Mouse (Mus musculus): ENCODE results near the gene Cep135.

The Cep135 gene

GRCm38 (mm10) chr5:76588551-76589283 is at the start of gene Cep135:
Gene Cep135, plus strand, starts transcription at chr5:76588698.
- DNase-seq, result peak; percentile 87

DNA sequence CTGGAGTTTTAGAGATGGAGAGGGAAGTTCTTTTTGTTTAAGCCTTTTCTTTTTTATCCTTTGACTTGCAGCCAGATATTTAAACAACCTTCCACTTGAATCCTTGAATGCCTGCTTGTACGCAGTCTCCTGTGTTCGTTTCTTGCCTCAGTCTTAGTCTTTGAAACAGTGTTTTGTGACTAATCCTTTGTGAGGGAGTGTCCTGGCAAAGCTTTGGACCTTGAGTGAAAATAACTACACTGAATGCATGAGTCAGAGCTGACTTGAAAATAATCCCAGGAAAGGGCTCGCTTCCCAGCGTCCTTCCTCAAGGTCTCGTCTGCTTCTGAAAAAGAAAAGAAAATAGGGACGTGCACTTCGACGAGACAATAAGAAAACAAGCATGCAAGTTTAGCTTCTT is 48.3 kb upstream of the Cep135 start:
- no peak for DNase-seq

DNA sequence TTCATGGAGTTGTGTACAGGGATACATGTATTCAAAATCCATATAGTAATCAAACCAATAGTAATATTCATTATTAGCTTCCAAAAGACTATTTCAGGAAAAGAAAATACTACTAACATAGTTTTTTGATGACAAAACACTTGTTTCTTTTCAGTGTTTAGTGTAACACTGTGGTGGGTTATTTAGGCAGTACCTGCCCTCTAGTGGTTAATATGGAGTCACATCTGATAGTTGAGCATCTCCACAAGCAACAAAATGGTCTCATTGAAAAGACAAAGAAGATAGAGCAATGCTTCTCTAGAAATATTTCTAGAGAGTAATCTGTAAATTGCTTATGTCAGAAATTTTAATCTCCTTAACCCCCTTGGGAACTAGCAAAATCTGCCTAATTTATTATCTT is 47.7 kb upstream of the Cep135 start:
- DNase-seq, result no peak

- DNase-seq, result no peak
Measured at GRCm38 (mm10) chr5:76543200-76543599, 45.3 kb upstream of the Cep135 start.

- no peak for DNase-seq
Measured at GRCm38 (mm10) chr5:76550426-76550825, 38.1 kb upstream of the Cep135 start.

- DNase-seq, result no peak
Measured at GRCm38 (mm10) chr5:76565321-76565720, 23.2 kb upstream of the Cep135 start.

- DNase-seq, result no peak
Measured at GRCm38 (mm10) chr5:76574251-76574650, 14.2 kb upstream of the Cep135 start.

DNA sequence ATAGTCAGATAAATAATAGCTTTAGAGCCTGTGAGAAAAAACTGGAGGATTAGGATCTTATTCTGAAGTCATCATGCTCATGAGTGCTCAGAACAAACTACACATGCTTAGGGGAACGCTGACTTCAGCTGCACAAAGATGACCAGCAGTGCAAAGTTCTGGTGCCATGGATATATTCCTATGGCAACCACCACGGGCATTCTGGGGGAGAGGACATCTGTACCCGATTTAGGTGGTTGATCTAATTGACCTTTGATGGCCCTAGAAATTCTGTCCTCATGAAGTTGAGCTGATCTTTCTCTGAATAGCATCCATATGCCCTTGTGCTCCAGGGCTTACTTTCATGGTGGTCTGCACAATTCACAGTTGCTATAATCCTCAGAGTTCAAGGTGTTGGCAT is 11.5 kb upstream of the Cep135 start:
- DNase-seq, result no peak

- DNase-seq, result no peak
Measured at GRCm38 (mm10) chr5:76585378-76585777, 3.1 kb upstream of the Cep135 start.

- no peak for DNase-seq
Measured at GRCm38 (mm10) chr5:76589311-76589710, 813 bp downstream of the Cep135 start.

DNA sequence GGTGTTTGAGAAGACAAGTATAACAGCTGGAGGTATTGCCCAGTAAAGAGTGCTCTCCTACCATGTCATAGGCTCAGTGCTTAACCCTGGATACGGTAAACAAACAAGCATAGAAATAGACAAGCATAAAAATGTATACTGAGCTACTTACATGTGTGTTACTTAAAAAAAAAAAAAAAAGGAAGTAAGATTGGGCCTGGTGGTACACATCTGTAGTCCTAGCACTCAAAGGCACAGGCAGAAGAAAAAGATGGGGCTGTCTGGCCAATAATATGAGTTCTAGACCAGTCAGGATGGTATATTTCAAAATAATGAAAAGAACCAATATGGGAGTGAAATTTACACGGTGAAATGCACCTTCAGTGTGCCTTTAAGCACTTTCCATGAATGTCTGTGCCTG is 1.5 kb downstream of the Cep135 start:
- no peak for DNase-seq

GRCm38 (mm10) chr5:76591885-76592284 is 3.4 kb downstream of the Cep135 start:
- no peak for DNase-seq

- DNase-seq, result no peak
Measured at GRCm38 (mm10) chr5:76609702-76610370, 21.3 kb downstream of the Cep135 start.

GRCm38 (mm10) chr5:76612867-76613499 is 24.5 kb downstream of the Cep135 start:
- DNase-seq, result no peak

DNA sequence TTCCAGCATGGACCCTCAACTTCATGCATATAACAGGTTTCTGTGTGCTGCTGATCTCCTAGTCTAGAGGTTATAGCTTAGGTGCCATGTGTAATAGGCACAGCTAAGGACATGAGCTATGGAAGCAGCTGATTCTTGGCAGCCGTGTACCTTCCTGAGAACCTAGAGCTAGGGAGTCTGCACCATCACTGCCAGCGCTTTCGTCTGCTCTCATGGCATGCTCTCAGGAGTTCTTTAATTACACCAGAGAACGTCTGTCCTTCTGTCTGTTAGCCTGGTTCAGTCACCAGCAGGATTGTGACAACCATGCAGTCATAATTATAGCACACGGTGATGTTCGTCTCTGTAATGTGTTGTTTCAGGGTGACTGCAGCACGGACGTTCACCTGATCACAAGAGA is 26.8 kb downstream of the Cep135 start:
- no peak for DNase-seq

DNA sequence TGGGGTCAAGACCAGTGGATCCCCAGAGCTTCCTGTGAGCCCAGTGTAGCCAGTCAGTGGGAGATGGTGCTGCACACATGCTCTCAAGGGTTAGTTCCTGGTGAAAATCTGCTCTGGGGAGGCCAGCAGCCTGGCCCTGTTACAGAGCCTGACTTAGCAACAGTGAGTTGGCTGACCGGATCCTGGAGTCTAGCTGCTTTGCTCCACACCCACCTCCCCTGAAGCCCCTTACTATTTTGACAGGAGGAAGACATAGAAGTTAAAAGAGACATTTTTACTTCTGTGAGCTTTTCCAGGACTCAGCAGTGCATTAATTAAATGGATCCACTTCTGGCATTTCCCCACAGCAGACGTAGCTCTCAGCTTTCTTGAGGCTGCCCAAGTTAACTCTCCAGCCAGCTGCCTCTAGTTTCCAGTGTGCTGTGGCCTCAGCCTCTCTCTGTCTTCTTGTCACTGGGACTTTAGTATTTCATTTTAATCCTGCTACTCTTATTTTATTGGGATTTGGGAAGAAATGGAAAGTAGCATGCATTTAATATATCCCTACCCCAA is 27.8 kb downstream of the Cep135 start:
- no peak for DNase-seq

DNA sequence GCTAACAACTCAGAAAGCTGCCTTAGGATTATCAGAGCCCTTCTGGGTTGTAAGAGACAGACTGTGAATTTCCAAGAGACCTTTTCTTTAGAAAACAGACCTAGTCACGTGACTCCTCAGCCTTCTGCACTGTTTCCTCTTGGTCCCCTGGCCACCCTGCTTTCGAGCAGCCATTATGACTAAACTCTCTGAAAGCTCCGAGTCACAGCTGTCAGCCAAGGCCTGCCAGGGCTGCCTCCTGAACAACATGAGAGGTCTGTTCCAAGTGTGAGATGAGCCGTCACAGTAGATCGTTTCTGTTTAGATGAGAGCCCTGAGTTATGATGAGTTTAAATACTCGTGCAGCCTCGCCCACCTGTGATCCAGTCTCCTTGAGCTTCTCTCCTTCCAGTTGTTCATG is 30.3 kb downstream of the Cep135 start:
- DNase-seq, result no peak

DNA sequence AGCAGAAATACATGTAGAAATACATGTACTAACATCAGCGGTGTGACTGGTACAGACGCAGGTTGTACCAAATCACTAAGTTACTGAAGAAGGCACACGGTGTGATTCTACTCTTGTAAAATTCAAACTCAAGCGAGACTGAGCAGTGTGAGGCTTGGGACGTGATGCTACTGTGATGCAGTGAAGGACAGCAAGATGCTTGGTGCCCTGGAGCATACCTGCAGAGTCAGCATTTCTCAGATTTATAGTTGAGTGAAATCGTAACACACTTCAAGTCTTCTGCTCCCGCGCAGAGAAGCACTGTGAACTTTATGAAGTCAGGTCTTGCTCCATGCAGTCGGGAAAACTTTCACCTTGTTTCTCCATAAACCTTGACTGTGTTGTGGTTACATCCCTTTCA is 35.3 kb downstream of the Cep135 start:
- no peak for DNase-seq

- no peak for DNase-seq
Measured at GRCm38 (mm10) chr5:76627770-76628169, 39.3 kb downstream of the Cep135 start.

DNA sequence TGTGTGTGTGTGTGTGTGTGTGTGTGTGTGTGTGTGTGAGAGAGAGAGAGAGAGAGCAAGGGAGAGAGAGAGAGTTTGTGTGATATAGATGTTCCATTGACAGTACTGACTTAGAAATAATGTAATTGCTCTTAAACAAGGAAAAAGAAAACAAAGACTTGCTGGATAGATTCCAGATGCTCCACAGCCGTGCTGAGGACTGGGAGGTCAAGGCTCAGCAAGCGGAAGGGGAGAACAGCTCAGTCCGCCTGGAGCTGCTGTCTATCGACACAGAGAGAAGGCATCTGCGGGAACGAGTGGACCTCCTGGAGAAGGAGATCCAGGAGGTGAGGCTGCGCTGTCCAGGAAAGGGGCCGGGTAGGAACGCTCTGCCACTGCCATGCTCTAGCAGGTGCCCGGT is 45.5 kb downstream of the Cep135 start:
- no peak for DNase-seq

DNA sequence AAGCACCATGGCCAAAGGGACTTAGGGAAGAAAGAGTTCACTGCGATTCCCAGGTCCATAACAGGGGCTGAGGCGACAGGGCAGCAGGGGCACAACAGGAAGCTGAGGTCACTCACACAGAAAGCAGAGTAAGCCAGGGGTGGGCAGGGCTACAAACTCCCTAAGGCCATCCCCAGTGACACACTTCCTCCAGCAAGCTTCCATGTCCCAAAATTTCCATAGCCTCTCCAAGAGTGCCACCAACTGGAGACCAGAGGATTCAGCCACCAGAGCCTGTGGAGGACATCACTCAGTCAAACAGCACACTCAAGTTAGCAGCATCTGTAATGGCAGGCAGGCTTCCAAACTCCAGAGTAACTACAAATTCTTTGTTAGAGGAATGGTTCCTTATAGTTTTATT is 47.1 kb downstream of the Cep135 start:
- no peak for DNase-seq

DNA sequence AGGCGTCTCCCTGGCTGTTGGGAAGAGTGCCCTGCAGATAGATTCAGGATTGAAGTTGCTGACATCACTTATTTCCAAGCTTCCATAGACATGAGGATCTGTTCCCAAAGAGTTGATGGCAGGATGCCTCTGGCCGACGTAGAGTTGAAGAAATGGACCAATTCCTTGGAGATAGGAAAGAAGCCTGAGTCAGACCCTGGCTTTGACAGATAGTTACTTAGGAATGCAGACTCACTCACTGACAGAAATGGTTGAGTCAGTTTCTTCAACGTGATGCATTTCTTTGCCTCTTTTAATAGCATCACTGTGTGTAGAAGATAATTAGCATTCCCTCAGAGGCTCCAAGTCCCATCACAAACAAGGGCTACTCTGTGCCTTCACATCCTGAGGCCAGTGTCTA is 53.6 kb downstream of the Cep135 start:
- DNase-seq, result no peak

- DNase-seq, result no peak
Measured at GRCm38 (mm10) chr5:76644234-76644633, 55.7 kb downstream of the Cep135 start.
